ENCODE assay signal across 29 mouse cellular contexts in genomic region chr3:88905209-88905608, GRCm38 (mm10). TPM values are rescaled to one million over a fixed set of nuclear protein-coding genes. Genes with fewer than 3 reads are reported as not detected.
DNase-seq lines count a peak whose midpoint lies in the region; ATAC-seq and TF ChIP-seq lines count a peak whose summit lies in the region.
"Had no signal": no experiment of that assay in that cellular context is flagged by ENCODE, and none has a peak within 500 bp of the region (broad histone marks: within the 10 kb centered on the region; RNA-seq: fewer than 3 reads in every experiment).

No protein-coding gene starts in this region.

- 87% methylated on average over 6 of the region's 6 CpGs for WGBS in liver, embryonic 11.5 days
- WGBS in hindbrain, embryonic 10.5 days, result 86% methylated on average over 6 of the region's 6 CpGs

- TF ChIP-seq RAD21 in MEL (IDR thresholded peaks at IDR 0.05; ENCODE audit: low read depth, low read length), result no peak

- TF ChIP-seq EP300 in MEL (IDR thresholded peaks at IDR 0.05; ENCODE audit: low read depth in 1 of 2, low read length in 2 of 2), result no peak

- peaks cover 61% of the 10 kb centered on the region for H3K36me3 ChIP-seq in liver, embryonic 11.5 days (ENCODE audit: control insufficient read depth, insufficient read depth, low read length)
- peaks cover 0 to 25% of the 10 kb centered on the region in 2 experiments; a peak in 2 of 4 replicates for H3K36me3 ChIP-seq in MEL (ENCODE audit: control insufficient read depth in 1 of 2, insufficient read depth in 2 of 2, low read length in 2 of 2)
- H3K36me3 ChIP-seq in hindbrain, embryonic 10.5 days, result peaks cover 100% of the 10 kb centered on the region

- no peaks in the 10 kb centered on the region for H3K9me3 ChIP-seq in liver, embryonic 11.5 days (ENCODE audit: control insufficient read depth, low read length)
- H3K9me3 ChIP-seq in MEL (replicated peaks; ENCODE audit: insufficient read depth, low read length), result no peaks in the 10 kb centered on the region
- no peaks in the 10 kb centered on the region for H3K9me3 ChIP-seq in hindbrain, embryonic 10.5 days
- H3K9me3 ChIP-seq: embryonic facial prominence, embryonic 10.5 days; embryonic facial prominence, embryonic 13.5 days; forebrain, embryonic 10.5 days; forebrain, embryonic 13.5 days; heart, embryonic 10.5 days; heart, embryonic 13.5 days; hindbrain, embryonic 12.5 days; intestine, embryonic 15.5 days had no signal

- no peak overlapping the region for H3K4me2 ChIP-seq in liver, embryonic 11.5 days
- H3K4me2 ChIP-seq: embryonic facial prominence, embryonic 13.5 days; forebrain, embryonic 13.5 days; heart, embryonic 13.5 days; hindbrain, embryonic 12.5 days; intestine, embryonic 15.5 days had no signal

- peak in 1 of 2 experiments; percentile 20; a peak in 1 of 4 replicates for TF ChIP-seq POLR2A in MEL (IDR thresholded peaks at IDR 0.05; ENCODE audit: control insufficient read depth in 1 of 2, insufficient read depth in 1 of 2, low read depth in 1 of 2, low read length in 2 of 2, poor library complexity in 1 of 2)
- 0 out of 2 replicates have a peak, but pooled peaks have one; percentile 10 for TF ChIP-seq POLR2A in embryonic fibroblast, embryonic 13.5 days (IDR thresholded peaks at IDR 0.05; ENCODE audit: low read depth, low read length)

- H3K4me1 ChIP-seq in liver, embryonic 11.5 days (replicated peaks; ENCODE audit: control insufficient read depth, insufficient read depth, low read length), result no peaks in the 10 kb centered on the region
- no peaks in the 10 kb centered on the region for H3K4me1 ChIP-seq in MEL (ENCODE audit: control insufficient read depth in 1 of 2, insufficient read depth in 2 of 2, low read length in 2 of 2)
- H3K4me1 ChIP-seq in embryonic fibroblast, embryonic 13.5 days (ENCODE audit: control insufficient read depth, insufficient read depth, low read length), result no peaks in the 10 kb centered on the region
- no peaks in the 10 kb centered on the region for H3K4me1 ChIP-seq in hindbrain, embryonic 10.5 days (replicated peaks)
- H3K4me1 ChIP-seq: embryonic facial prominence, embryonic 10.5 days; forebrain, embryonic 10.5 days; forebrain, embryonic 13.5 days; heart, embryonic 13.5 days; hindbrain, embryonic 12.5 days; intestine, embryonic 15.5 days had no signal

- TF ChIP-seq CTCF in MEL (IDR thresholded peaks at IDR 0.05 in 2 of 3, conservative IDR thresholded peaks at IDR 0.05 in 1 of 3; ENCODE audit: control insufficient read depth in 1 of 3, insufficient read depth in 1 of 3, low read depth in 2 of 3, low read length in 3 of 3, poor library complexity in 1 of 3, severe bottlenecking in 1 of 3), result no peak
- TF ChIP-seq CTCF in embryonic fibroblast, embryonic 13.5 days (IDR thresholded peaks at IDR 0.05; ENCODE audit: borderline replicate concordance, insufficient read depth, low read length), result no peak

- DNase-seq in liver, embryonic 11.5 days (ENCODE audit: low spot score), result no peak
- DNase-seq in liver (no peak), MEL (ENCODE audit: low read depth, low spot score) (peak; percentile 6)
- DNase-seq in adrenal gland, postnatal 10 days, result no peak
- no peak for DNase-seq in hindbrain, embryonic 10.5 days (ENCODE audit: low spot score)
- DNase-seq: adrenal gland, postnatal 14 days; cerebellum, adult 11-12 months; cerebellum, adult 8-10 months; cerebellum, postnatal 10 days; cerebellum, postnatal 36 days; embryo, embryonic 11 days; gastrocnemius, postnatal 10 days; gastrocnemius, postnatal 36 days; heart, adult 2 months; heart, postnatal 14 days; heart, postnatal 4 days had no signal

- no peak overlapping the region for H3K9ac ChIP-seq in liver, embryonic 11.5 days (ENCODE audit: low read depth, low read length)
- no peak overlapping the region for H3K9ac ChIP-seq in MEL (ENCODE audit: control insufficient read depth, low read depth, low read length, poor library complexity, severe bottlenecking)
- H3K9ac ChIP-seq: embryonic facial prominence, embryonic 13.5 days; forebrain, embryonic 13.5 days; heart, embryonic 13.5 days; hindbrain, embryonic 12.5 days; intestine, embryonic 15.5 days had no signal

- H3K27me3 ChIP-seq in liver, embryonic 11.5 days (replicated peaks; ENCODE audit: control insufficient read depth, insufficient read depth, low read length), result no peaks in the 10 kb centered on the region
- H3K27me3 ChIP-seq in MEL (ENCODE audit: control insufficient read depth in 1 of 2, insufficient read depth in 2 of 2, low read length in 2 of 2), result no peaks in the 10 kb centered on the region
- no peaks in the 10 kb centered on the region for H3K27me3 ChIP-seq in hindbrain, embryonic 10.5 days (ENCODE audit: insufficient read depth, poor library complexity, severe bottlenecking)
- H3K27me3 ChIP-seq: embryonic facial prominence, embryonic 13.5 days; forebrain, embryonic 13.5 days; heart, embryonic 13.5 days; hindbrain, embryonic 12.5 days; intestine, embryonic 15.5 days; Patski had no signal

- no peaks in the 10 kb centered on the region for H3K79me2 ChIP-seq in MEL (ENCODE audit: control insufficient read depth, insufficient read depth, low read length, poor library complexity)

- H3K4me3 ChIP-seq in liver, embryonic 11.5 days (ENCODE audit: low read depth, low read length), result no peak overlapping the region
- no peak overlapping the region for H3K4me3 ChIP-seq in MEL (ENCODE audit: control insufficient read depth in 1 of 2, insufficient read depth in 1 of 2, low read depth in 2 of 2, low read length in 2 of 2)
- no peak overlapping the region for H3K4me3 ChIP-seq in embryonic fibroblast, embryonic 13.5 days (ENCODE audit: insufficient read depth, low read length)
- H3K4me3 ChIP-seq in hindbrain, embryonic 10.5 days, result no peak overlapping the region
- H3K4me3 ChIP-seq: embryonic facial prominence, embryonic 10.5 days; embryonic facial prominence, embryonic 13.5 days; forebrain, embryonic 10.5 days; forebrain, embryonic 13.5 days; heart, adult 2 months; heart, embryonic 10.5 days; heart, embryonic 13.5 days; hindbrain, embryonic 12.5 days; intestine, embryonic 15.5 days had no signal

- ATAC-seq in liver, embryonic 11.5 days (replicated peaks; ENCODE audit: low FRiP score), result no peak
- ATAC-seq: CD4-positive, CD25-positive, alpha-beta regulatory T cell, adult 4 months; forebrain, embryonic 13.5 days; forebrain, embryonic 16.5 days; hindbrain, embryonic 16.5 days; intestine, embryonic 15.5 days; Patski had no signal

- H3K27ac ChIP-seq in liver, embryonic 11.5 days (ENCODE audit: low read depth, low read length), result 0 out of 2 replicates have a peak overlapping the region, but pooled peaks have one; percentile 16
- H3K27ac ChIP-seq in MEL (ENCODE audit: control insufficient read depth, low read depth, low read length), result no peak overlapping the region
- H3K27ac ChIP-seq in embryonic fibroblast, embryonic 13.5 days (ENCODE audit: insufficient read depth, low read length), result no peak overlapping the region
- no peak overlapping the region for H3K27ac ChIP-seq in hindbrain, embryonic 10.5 days
- H3K27ac ChIP-seq: embryonic facial prominence, embryonic 10.5 days; embryonic facial prominence, embryonic 13.5 days; forebrain, embryonic 10.5 days; forebrain, embryonic 13.5 days; heart, adult 2 months; heart, embryonic 10.5 days; heart, embryonic 13.5 days; hindbrain, embryonic 12.5 days; intestine, embryonic 15.5 days had no signal

TF ChIP-seq in MEL, 35 proteins besides CTCF, POLR2A, EP300 and RAD21 (continues in another document):
- TF ChIP-seq SMC3 (IDR thresholded peaks at IDR 0.05; ENCODE audit: low read depth, low read length) (no peak), CHD2 (IDR thresholded peaks at IDR 0.05; ENCODE audit: low read length) (no peak), POLR2AphosphoS2 (IDR thresholded peaks at IDR 0.05; ENCODE audit: low read length) (no peak), TAL1 (IDR thresholded peaks at IDR 0.05; ENCODE audit: low read length) (no peak), UBTF (IDR thresholded peaks at IDR 0.05; ENCODE audit: borderline replicate concordance, insufficient read depth, low read depth, low read length) (no peak), GABPA (IDR thresholded peaks at IDR 0.05; ENCODE audit: low read depth, low read length) (no peak), ETS1 (IDR thresholded peaks at IDR 0.05; ENCODE audit: low read depth, low read length) (no peak), POLR2AphosphoS5 (IDR thresholded peaks at IDR 0.05; ENCODE audit: borderline replicate concordance, low read depth, low read length) (no peak), USF1 (IDR thresholded peaks at IDR 0.05; ENCODE audit: low read depth, low read length) (no peak), SIN3A (IDR thresholded peaks at IDR 0.05; ENCODE audit: low read length) (no peak), MAFK (IDR thresholded peaks at IDR 0.05; ENCODE audit: borderline replicate concordance, low read depth, low read length) (no peak)

RNA-seq across cellular contexts. Expression of gene Msto1, which starts 8.6 kb away (rescaled TPM):
- 49.1 and 51.5 TPM in 2 replicates for polyA plus RNA-seq in liver, embryonic 11.5 days (2014; fragmentation: Nextera tagmentation; extraction: Ambion mirVana)
- 70.6 and 82.6 TPM in 2 replicates for total RNA-seq in MEL (2012; rRNA removed)
- 100 to 1,000 TPM in 1 of 2 experiments, not detected in 1; 101 TPM for polyA plus RNA-seq in MEL (2012; ENCODE audit: insufficient read depth in 1 of 2, insufficient read length in 2 of 2, low read depth in 1 of 2, low replicate concordance in 2 of 2, missing spikeins in 1 of 2)
- 21.5 and 27.5 TPM in 2 replicates for polyA plus RNA-seq in embryonic fibroblast, embryonic 13.5 days (2011; ENCODE audit: insufficient read length, low read depth, missing spikeins)
- total RNA-seq in adrenal gland, postnatal 10 days (2021), result 10 to 100 TPM; 23.9 to 27.2 TPM
- 58.6 and 64.8 TPM in 2 replicates for polyA plus RNA-seq in hindbrain, embryonic 10.5 days (2016; fragmentation: Nextera tagmentation; extraction: Ambion mirVana)

RNA-seq across cellular contexts. Expression of gene Ash1l, which starts 45.2 kb away (rescaled TPM):
- 11.1 and 13.4 TPM in 2 replicates for polyA plus RNA-seq in liver, embryonic 11.5 days (2014; fragmentation: Nextera tagmentation; extraction: Ambion mirVana)
- total RNA-seq in MEL (2012; rRNA removed), result 9.6 and 10.3 TPM in 2 replicates
- 10 to 100 TPM; 12.8 to 22.2 TPM for polyA plus RNA-seq in MEL (2012; ENCODE audit: insufficient read depth in 1 of 2, insufficient read length in 2 of 2, low read depth in 1 of 2, low replicate concordance in 2 of 2, missing spikeins in 1 of 2)
- 47.4 and 50.1 TPM in 2 replicates for polyA plus RNA-seq in embryonic fibroblast, embryonic 13.5 days (2011; ENCODE audit: insufficient read length, low read depth, missing spikeins)
- total RNA-seq in adrenal gland, postnatal 10 days (2021), result 10 to 100 TPM; 34.4 to 44.4 TPM
- polyA plus RNA-seq in hindbrain, embryonic 10.5 days (2016; fragmentation: Nextera tagmentation; extraction: Ambion mirVana), result 12.3 and 12.9 TPM in 2 replicates

RNA-seq across cellular contexts. Expression of gene Dap3, which starts 45.8 kb away (rescaled TPM):
- 205 and 214 TPM in 2 replicates for polyA plus RNA-seq in liver, embryonic 11.5 days (2014; fragmentation: Nextera tagmentation; extraction: Ambion mirVana)
- total RNA-seq in MEL (2012; rRNA removed), result 192 and 247 TPM in 2 replicates
- 100 to 1,000 TPM in 1 of 2 experiments, not detected in 1; 293 TPM for polyA plus RNA-seq in MEL (2012; ENCODE audit: insufficient read depth in 1 of 2, insufficient read length in 2 of 2, low read depth in 1 of 2, low replicate concordance in 2 of 2, missing spikeins in 1 of 2)
- 111 and 136 TPM in 2 replicates for polyA plus RNA-seq in embryonic fibroblast, embryonic 13.5 days (2011; ENCODE audit: insufficient read length, low read depth, missing spikeins)
- total RNA-seq in adrenal gland, postnatal 10 days (2021), result 100 to 1,000 TPM; 114 to 128 TPM
- 132 and 142 TPM in 2 replicates for polyA plus RNA-seq in hindbrain, embryonic 10.5 days (2016; fragmentation: Nextera tagmentation; extraction: Ambion mirVana)
